Mouse (Mus musculus) neural tube, embryonic 11.5 days (tissue): ENCODE measurements around the gene Mcat. TPM values are rescaled to one million over a fixed set of nuclear protein-coding genes. Genes with fewer than 3 reads are reported as not detected.

Source experiments
- ATAC-seq: fragments of 200-750 bp; cut with Nextera tagmentation; 2 replicates; pipeline ENCODE4 v1.8.0; 2017; ENCODE audit warnings: moderate number of reproducible peaks, mild to moderate bottlenecking, moderate TSS enrichment, moderate library complexity; ENCODE audit not compliant: insufficient read depth, low FRiP score, low TSS enrichment
- DNase-seq: peaks from one replicate; pipeline ENCODE4 v3.0.0-alpha.2; 2015; ENCODE audit warnings: low spot score
- H3K27ac ChIP-seq: fragments of 300-500 bp; sonication (generic); 2 replicates; pipeline ENCODE4 v1.5.1; 2014; ENCODE audit warnings: low read depth, mild to moderate bottlenecking, low read length
- H3K27me3 ChIP-seq: fragments of 300-500 bp; sonication (generic); 2 replicates; pipeline ENCODE4 v1.6.1; 2014; ENCODE audit warnings: mild to moderate bottlenecking, low read length, mixed read lengths; ENCODE audit not compliant: control insufficient read depth, insufficient read depth
- H3K36me3 ChIP-seq: fragments of 300-500 bp; sonication (generic); 2 replicates; pipeline ENCODE4 v1.6.1; 2014; ENCODE audit warnings: mild to moderate bottlenecking, low read length, moderate library complexity, mixed read lengths; ENCODE audit not compliant: control insufficient read depth, insufficient read depth
- H3K4me1 ChIP-seq: fragments of 300-500 bp; sonication (generic); 2 replicates; pipeline ENCODE4 v1.6.1; 2014; ENCODE audit warnings: low read length, mixed read lengths; ENCODE audit not compliant: control insufficient read depth, insufficient read depth
- H3K4me2 ChIP-seq: fragments of 300-500 bp; sonication (generic); 2 replicates; pipeline ENCODE4 v1.6.1; 2014; ENCODE audit warnings: low read depth, mild to moderate bottlenecking, moderate library complexity
- H3K4me3 ChIP-seq: fragments of 300-500 bp; sonication (generic); 2 replicates; pipeline ENCODE4 v1.5.1; 2014; ENCODE audit warnings: low read depth, low read length
- H3K9ac ChIP-seq: fragments of 300-500 bp; sonication (generic); 2 replicates; pipeline ENCODE4 v1.6.1; 2014; ENCODE audit warnings: mild to moderate bottlenecking, low read length
- H3K9me3 ChIP-seq: fragments of 300-500 bp; sonication (generic); 2 replicates; pipeline ENCODE4 v1.6.1; 2016; ENCODE audit warnings: low read length; ENCODE audit not compliant: control insufficient read depth
- WGBS: fragments of 180-500 bp; shearing (Covaris S2); extraction: QIAGEN DNeasy Blood & Tissue Kit; methylation state at CpG from one replicate; pipeline ENCODE4 v1.1.7; 2014; 5-methylcytosine and 5-hydroxymethylcytosine counted together
- polyA plus RNA-seq: library from polyadenylated mRNA; unstranded; fragments of >200 nt; fragmentation: Nextera tagmentation; extraction: Ambion mirVana; gene quantifications from 2 replicates; pipeline ENCODE4 v1.2.1, GENCODE M21; 2014

The Mcat gene
- polyA plus RNA-seq, 1 experiment from 2014 or later, result 43.8 TPM

DNA sequence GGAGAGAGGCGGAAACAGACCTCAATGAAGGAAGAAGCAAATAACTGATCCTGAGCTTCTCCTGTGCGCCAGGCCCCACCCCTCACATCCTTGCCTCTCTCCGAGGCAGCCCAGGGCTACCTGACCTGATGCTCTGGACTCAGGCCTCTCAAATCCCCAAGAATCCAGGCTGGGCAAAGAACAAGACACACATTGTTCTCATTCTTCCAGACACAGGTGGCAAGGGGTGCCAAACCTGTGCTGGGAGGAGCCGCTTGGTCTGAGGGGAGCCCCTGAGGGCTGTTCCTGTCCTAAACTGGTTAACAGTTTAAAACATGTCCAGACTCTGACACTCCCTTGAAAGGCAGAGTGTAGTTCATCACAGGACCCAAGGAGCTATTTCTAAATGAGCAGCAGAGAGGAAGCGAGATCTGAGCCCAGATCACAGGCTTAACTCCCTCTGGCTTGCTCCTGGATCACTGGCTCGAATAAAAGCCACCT, 21.2 kb upstream of the Mcat start:
- DNase-seq (no peak), ATAC-seq (no peak)
- 95% methylated on average over 6 of the region's 6 CpGs for WGBS
- Histone ChIP-seq H3K27me3 (no peaks in the 10 kb centered on the region), H3K4me2 (no peak overlapping the region), H3K4me1 (no peaks in the 10 kb centered on the region), H3K36me3 (peaks cover 33% of the 10 kb centered on the region), H3K9me3 (peaks cover 2% of the 10 kb centered on the region; the same call in 1 of the 2 replicates), H3K9ac (no peak overlapping the region), H3K4me3 (no peak overlapping the region), H3K27ac (no peak overlapping the region)

DNA sequence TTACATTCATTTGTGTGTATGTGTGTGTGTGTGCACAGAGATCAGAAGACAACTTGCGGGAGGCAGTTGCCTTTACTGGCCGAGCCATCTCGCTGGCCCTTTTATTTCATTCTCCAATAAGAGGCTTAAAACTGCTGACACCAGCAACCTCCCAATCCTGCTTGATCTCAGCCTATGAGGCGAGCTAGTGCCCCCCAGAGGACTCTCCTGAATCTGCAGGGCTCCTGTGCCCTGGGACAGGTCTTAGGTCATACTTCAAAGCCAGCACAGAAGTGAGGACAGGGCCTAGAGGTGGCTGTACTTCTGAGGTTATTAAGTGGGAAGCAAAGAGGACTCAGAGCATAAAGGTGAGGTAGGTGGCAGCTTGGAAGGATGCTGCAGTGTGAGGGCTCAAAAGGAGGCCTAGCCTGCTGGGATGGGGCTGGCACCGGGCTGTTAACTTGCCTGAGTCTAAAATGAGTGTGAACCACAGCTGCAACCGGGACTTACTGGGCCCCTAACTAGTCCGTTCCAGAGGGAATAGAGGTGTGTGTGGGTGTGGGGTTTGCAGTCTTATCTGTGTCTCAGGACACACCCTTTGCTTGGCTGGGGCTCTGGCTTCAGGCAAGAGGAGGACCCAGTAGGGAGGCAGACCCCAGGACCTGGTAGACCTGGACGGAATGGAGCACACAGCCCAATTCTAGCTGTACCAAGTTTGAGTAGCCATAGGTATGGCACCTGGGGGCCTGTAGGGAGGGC, 20.0 kb upstream of the Mcat start:
- H3K4me1 ChIP-seq, result no peaks in the 10 kb centered on the region
- H3K9me3 ChIP-seq, result peaks cover 2% of the 10 kb centered on the region; the same call in 1 of the 2 replicates
- no peak overlapping the region for H3K27ac ChIP-seq
- H3K36me3 ChIP-seq, result peaks cover 34% of the 10 kb centered on the region
- DNase-seq (peak; percentile 34), ATAC-seq (no peak)
- WGBS, result 79% methylated on average over 8 of the region's 8 CpGs
- H3K4me3 ChIP-seq, result no peak overlapping the region
- H3K9ac ChIP-seq, result no peak overlapping the region
- H3K4me2 ChIP-seq, result no peak overlapping the region
- no peaks in the 10 kb centered on the region for H3K27me3 ChIP-seq

DNA sequence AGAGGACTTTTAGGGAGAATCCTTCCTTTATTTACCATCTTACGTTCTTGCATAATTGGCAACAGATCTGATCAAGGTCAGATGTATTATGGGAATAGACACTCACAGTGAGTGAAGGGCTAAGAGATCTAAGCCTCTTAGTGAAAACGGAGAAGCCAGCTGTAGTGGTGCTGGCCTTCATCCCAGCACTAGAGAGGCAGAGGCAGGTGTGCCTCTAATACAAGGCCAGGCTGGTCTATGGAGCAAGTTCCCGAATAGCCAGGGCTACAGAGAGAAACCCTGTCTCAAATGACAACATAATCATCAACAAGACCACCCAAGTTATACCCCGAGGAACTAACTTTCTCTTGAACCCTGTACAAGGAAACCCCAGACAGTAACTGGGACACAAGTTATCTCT, 19.3 kb upstream of the Mcat start:
- Histone ChIP-seq H3K27me3 (no peaks in the 10 kb centered on the region), H3K4me2 (no peak overlapping the region), H3K4me1 (no peaks in the 10 kb centered on the region), H3K9me3 (peaks cover 2% of the 10 kb centered on the region; the same call in 1 of the 2 replicates), H3K9ac (no peak overlapping the region), H3K36me3 (peaks cover 37% of the 10 kb centered on the region), H3K4me3 (no peak overlapping the region), H3K27ac (no peak overlapping the region)
- no peak for ATAC-seq
- WGBS, result 94% methylated on average over 4 of the region's 4 CpGs
- no peak for DNase-seq

DNA sequence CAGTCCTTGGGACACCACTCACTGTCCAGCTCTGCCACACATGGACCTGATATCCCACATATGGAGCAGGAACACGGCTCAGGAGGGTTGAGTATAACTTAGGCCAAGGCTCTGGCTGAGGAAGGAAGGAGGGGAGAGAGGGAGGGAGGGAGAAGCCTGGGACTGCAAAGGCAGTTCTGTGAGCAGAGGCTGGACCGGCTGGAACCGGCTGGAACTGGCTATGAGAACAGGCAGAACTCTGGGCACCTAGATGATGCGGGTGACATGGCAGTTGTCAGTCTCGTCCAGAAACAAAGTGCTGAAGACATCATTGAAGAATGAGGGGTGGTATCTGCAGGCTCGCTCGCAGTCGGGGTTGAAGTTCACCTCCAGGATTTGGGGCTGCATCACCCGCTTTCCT, 13.1 kb upstream of the Mcat start:
- no peak overlapping the region for H3K4me3 ChIP-seq
- H3K4me1 ChIP-seq, result no peaks in the 10 kb centered on the region
- H3K4me2 ChIP-seq, result no peak overlapping the region
- no peak overlapping the region for H3K27ac ChIP-seq
- H3K27me3 ChIP-seq, result no peaks in the 10 kb centered on the region
- WGBS, result 94% methylated on average over 9 of the region's 9 CpGs
- no peak for ATAC-seq
- H3K9ac ChIP-seq, result no peak overlapping the region
- no peaks in the 10 kb centered on the region for H3K9me3 ChIP-seq
- H3K36me3 ChIP-seq, result peaks cover 16% of the 10 kb centered on the region
- no peak for DNase-seq

DNA sequence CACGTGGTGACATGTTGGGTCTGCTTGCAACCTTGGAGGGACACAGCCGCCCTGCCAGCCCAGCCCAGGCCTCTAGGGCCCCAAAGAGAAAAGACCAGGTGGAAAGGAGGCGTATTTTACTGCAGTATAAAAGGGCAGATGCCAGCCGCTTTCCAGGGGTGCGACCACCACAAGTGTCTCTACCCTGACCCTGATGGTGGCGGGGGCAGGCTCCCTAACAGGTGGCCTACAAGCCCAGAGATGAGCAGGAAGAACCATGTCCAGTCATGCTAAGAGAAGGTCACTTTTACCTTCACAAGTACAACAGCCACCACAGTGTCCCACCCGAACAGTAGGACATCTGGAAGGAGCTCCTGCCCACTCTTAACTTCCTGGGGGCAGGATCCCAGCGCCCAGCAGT, 12.0 kb upstream of the Mcat start:
- H3K27ac ChIP-seq, result no peak overlapping the region
- WGBS, result 88% methylated on average over 8 of the region's 8 CpGs
- DNase-seq (no peak), ATAC-seq (no peak)
- H3K36me3 ChIP-seq, result peaks cover 8% of the 10 kb centered on the region
- no peaks in the 10 kb centered on the region for H3K9me3 ChIP-seq
- no peak overlapping the region for H3K4me3 ChIP-seq
- no peaks in the 10 kb centered on the region for H3K27me3 ChIP-seq
- H3K9ac ChIP-seq, result no peak overlapping the region
- no peaks in the 10 kb centered on the region for H3K4me1 ChIP-seq
- no peak overlapping the region for H3K4me2 ChIP-seq

DNA sequence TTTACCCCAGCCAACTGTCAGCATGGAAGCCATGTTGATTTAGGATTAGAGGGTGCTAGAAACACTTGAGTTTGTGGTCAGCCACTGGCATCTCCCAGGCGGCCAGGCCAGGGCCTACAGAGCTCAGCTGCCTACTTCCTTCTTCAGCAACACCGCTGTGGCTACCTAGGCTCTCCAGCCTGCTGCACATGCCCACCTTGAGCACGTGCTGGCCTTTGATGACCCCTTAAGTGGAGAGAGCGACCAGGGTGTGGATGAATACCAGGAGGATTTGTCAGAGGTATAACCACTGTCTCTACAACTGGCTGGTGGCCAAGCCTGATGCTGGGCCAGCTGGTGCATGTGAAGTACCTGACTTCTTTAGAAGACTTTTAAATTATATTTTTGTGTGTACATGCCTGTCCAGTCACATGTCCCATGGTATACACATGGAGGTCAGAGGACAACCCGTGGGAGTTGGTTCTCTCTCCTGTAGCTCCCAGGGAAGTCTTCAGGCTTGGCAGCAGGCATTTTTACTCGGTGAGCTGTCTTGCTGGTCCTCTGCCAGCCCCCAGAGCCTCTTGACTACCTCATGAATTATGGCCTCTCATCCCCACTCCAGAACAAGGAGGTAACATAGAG, 11.3 kb upstream of the Mcat start:
- 91% methylated on average over 6 of the region's 6 CpGs for WGBS

GRCm38 (mm10) chr15:83573606-83574005, 10.0 kb upstream of the Mcat start:
- H3K27ac ChIP-seq, result no peak overlapping the region
- H3K4me3 ChIP-seq, result no peak overlapping the region
- H3K36me3 ChIP-seq, result peaks cover 4% of the 10 kb centered on the region
- no peak overlapping the region for H3K9ac ChIP-seq
- H3K4me2 ChIP-seq, result no peak overlapping the region
- no peaks in the 10 kb centered on the region for H3K4me1 ChIP-seq
- DNase-seq (no peak), ATAC-seq (no peak)
- WGBS, result 92% methylated on average over 12 of the region's 12 CpGs
- H3K27me3 ChIP-seq, result no peaks in the 10 kb centered on the region
- H3K9me3 ChIP-seq, result no peaks in the 10 kb centered on the region

More for the DNA sequence above, 11.3 kb upstream of the Mcat start:
- H3K4me2 ChIP-seq, result no peak overlapping the region
- H3K9me3 ChIP-seq, result no peaks in the 10 kb centered on the region
- no peaks in the 10 kb centered on the region for H3K27me3 ChIP-seq
- no peak overlapping the region for H3K27ac ChIP-seq
- no peak overlapping the region for H3K4me3 ChIP-seq
- H3K9ac ChIP-seq, result no peak overlapping the region
- no peak for DNase-seq
- H3K4me1 ChIP-seq, result no peaks in the 10 kb centered on the region
- ATAC-seq, result no peak
- H3K36me3 ChIP-seq, result peaks cover 6% of the 10 kb centered on the region

DNA sequence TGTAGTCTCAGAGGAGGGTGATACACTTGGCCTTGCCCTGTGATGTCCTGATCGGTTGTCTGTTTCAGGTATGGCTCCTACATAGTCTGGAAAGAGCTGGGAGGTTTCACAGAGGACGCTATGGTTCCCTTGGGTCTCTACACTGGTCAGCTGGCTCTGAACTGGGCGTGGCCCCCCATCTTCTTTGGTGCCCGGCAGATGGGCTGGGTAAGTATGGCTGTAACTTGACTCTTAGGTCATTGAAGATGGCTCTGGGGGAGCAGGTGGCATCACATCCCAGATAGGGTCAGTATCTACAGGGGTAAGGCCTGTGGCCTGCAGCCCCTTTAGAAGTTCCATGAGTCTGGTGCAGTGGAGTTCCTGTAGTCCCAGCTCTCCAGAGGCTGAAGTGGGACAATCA, 8.5 kb upstream of the Mcat start:
- Histone ChIP-seq H3K4me1 (no peaks in the 10 kb centered on the region), H3K4me2 (no peak overlapping the region), H3K9ac (no peak overlapping the region), H3K4me3 (no peak overlapping the region), H3K9me3 (no peaks in the 10 kb centered on the region), H3K36me3 (peaks cover 2% of the 10 kb centered on the region), H3K27ac (no peak overlapping the region), H3K27me3 (no peaks in the 10 kb centered on the region)
- no peak for DNase-seq
- ATAC-seq, result no peak
- WGBS, result 88% methylated on average over 4 of the region's 4 CpGs

DNA sequence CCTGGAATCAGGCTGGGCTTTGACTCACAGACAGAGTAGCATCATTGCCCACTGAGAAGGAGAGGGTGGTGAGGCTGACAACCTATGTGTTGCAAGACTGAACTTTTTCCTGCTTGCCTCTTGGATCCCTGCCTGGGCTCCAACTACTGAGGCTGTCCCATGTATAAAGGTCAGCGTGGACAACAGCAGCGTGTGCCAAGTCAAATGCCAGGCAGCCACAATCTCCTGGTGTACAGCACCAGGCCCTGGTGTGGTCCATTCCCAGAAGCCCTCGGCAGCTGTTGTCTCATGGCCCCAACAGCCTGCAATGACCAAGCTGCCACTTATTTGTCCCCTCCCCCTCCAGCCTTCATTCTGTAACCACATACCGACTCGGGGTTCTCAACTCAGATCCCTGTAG, 8.0 kb upstream of the Mcat start:
- Histone ChIP-seq H3K27me3 (no peaks in the 10 kb centered on the region), H3K4me3 (no peak overlapping the region), H3K27ac (no peak overlapping the region), H3K4me2 (no peak overlapping the region), H3K9me3 (no peaks in the 10 kb centered on the region), H3K36me3 (peaks cover 2% of the 10 kb centered on the region; the same call in 1 of the 2 replicates), H3K9ac (no peak overlapping the region), H3K4me1 (no peaks in the 10 kb centered on the region)
- ATAC-seq (no peak), DNase-seq (no peak)
- WGBS, result 81% methylated on average over 5 of the region's 5 CpGs
